Mouse (Mus musculus) forebrain, postnatal 0 days (tissue): ENCODE results near the gene Tut4. TPM values are rescaled to one million over a fixed set of nuclear protein-coding genes. Genes with fewer than 3 reads are reported as not detected.

ENCODE experiments used
- ATAC-seq: fragments of 200-750 bp; cut with Nextera tagmentation; 2 replicates; pipeline ENCODE4 v1.8.0; 2017; ENCODE audit warnings: mild to moderate bottlenecking, moderate library complexity
- DNase-seq: peaks from one replicate; pipeline ENCODE4 v3.0.0-alpha.2; 2015
- H3K27ac ChIP-seq: fragments of 300-500 bp; sonication (generic); 2 replicates; pipeline ENCODE4 v1.5.1; 2014; ENCODE audit warnings: low read depth, mild to moderate bottlenecking, antibody characterized with exemption, low read length, moderate library complexity, mixed read lengths
- H3K27me3 ChIP-seq: fragments of 300-500 bp; sonication (generic); 2 replicates; pipeline ENCODE4 v1.6.1; 2014; ENCODE audit warnings: mild to moderate bottlenecking, low read length, mixed read lengths; ENCODE audit not compliant: insufficient read depth
- H3K36me3 ChIP-seq: fragments of 300-500 bp; sonication (generic); 2 replicates; pipeline ENCODE4 v1.6.1; 2014; ENCODE audit warnings: mild to moderate bottlenecking, moderate library complexity; ENCODE audit not compliant: insufficient read depth
- H3K4me1 ChIP-seq: fragments of 300-500 bp; sonication (generic); 2 replicates; pipeline ENCODE4 v1.6.1; 2014; ENCODE audit warnings: antibody characterized with exemption; ENCODE audit not compliant: insufficient read depth
- H3K4me2 ChIP-seq: fragments of 300-500 bp; sonication (generic); 2 replicates; pipeline ENCODE4 v1.6.1; 2014; ENCODE audit warnings: low read depth, mild to moderate bottlenecking, moderate library complexity
- H3K4me3 ChIP-seq: fragments of 300-500 bp; sonication (generic); 2 replicates; pipeline ENCODE4 v1.5.1; 2014; ENCODE audit warnings: low read depth, low read length, mixed read lengths
- H3K9ac ChIP-seq: fragments of 300-500 bp; sonication (generic); 2 replicates; pipeline ENCODE4 v1.6.1; 2014; ENCODE audit warnings: mild to moderate bottlenecking
- H3K9me3 ChIP-seq: fragments of 300-500 bp; sonication (generic); 2 replicates; pipeline ENCODE4 v1.6.1; 2016; ENCODE audit warnings: low read length
- CTCF ChIP-seq: sonication (generic); IDR thresholded peaks from 2 replicates; pipeline ENCODE4 v1.5.1; 2016; ENCODE audit warnings: antibody characterized with exemption, control low read depth, low read depth
- WGBS: fragments of 180-500 bp; shearing (Covaris S2); extraction: QIAGEN DNeasy Blood & Tissue Kit; methylation state at CpG from one replicate; pipeline ENCODE4 v1.1.7; 2014; 5-methylcytosine and 5-hydroxymethylcytosine counted together
- polyA plus RNA-seq: library from polyadenylated mRNA; unstranded; fragments of >200 nt; fragmentation: Nextera tagmentation; extraction: Ambion mirVana; gene quantifications from 2 replicates; pipeline ENCODE4 v1.2.1, GENCODE M21; 2015
- total RNA-seq: library from RNA; depleted of rRNA; stranded (reverse); fragments of >200 nt; gene quantifications from 2 replicates; pipeline ENCODE4 v1.2.3, GENCODE M21; 2014

The Tut4 gene
- total and polyA plus RNA-seq, 2 experiments from 2014 or later, result 37.2 to 87.8 TPM

DNA sequence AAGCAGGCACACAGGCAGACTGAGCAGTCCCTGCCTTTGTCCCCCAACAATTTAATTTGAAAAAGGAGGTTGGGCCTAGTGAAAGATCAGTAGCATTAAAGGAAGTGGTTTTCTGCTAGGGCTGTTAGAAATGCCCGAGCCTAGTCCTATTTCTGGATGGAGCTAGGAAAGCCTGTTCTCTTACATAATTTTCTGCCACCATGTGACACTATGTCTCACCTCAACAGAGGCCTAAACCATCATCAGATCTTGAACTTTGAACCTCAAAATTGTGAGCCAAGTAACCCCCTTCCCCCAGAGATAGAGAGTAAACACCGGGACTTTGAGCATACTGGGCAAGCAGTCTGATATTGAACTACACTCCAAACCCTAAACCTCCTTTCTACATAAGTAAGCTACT lies 3.2 kb upstream of the Tut4 start:
- no peak overlapping the region for H3K27ac ChIP-seq
- 80% methylated on average over 2 of the region's 2 CpGs for WGBS
- ATAC-seq, result no peak
- H3K4me1 ChIP-seq, result peaks cover 9% of the 10 kb centered on the region
- no peak overlapping the region for H3K4me3 ChIP-seq
- H3K36me3 ChIP-seq, result no peaks in the 10 kb centered on the region
- H3K9me3 ChIP-seq, result no peaks in the 10 kb centered on the region
- H3K4me2 ChIP-seq, result no peak overlapping the region
- no peak for TF ChIP-seq CTCF
- DNase-seq, result no peak
- H3K27me3 ChIP-seq, result no peaks in the 10 kb centered on the region
- no peak overlapping the region for H3K9ac ChIP-seq

DNA sequence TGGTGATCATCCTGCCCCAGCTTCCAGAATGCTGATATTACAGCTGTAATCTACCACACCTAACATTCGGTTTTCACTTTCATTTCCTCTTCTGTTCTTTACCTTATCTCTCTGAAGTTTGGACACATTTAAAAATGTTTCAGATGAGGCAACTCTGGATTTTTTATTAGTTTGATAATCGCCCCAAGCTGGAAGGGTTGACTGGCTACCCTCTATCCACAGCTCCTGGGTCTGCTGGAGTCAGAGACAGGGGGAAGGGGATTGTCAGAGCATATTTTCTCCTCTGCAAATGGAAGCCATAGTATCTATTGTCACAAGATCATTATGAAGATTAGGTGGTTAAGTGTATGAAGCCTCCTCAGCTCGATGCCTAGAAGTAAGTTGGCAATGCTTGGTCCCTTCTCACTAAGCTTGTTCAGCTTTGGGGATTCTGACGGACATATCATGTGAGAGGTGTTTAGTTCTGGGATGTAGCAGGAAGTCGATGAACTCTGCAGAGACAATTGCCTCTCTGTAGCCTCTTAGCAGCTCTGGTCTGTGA lies 955 bp upstream of the Tut4 start:
- peak overlapping the region; percentile 90 for H3K4me3 ChIP-seq
- ATAC-seq (no peak), DNase-seq (peak; percentile 41)
- H3K4me2 ChIP-seq, result peak overlapping the region; percentile 73
- H3K4me1 ChIP-seq, result peaks cover 9% of the 10 kb centered on the region
- H3K27me3 ChIP-seq, result no peaks in the 10 kb centered on the region
- TF ChIP-seq CTCF, result no peak
- H3K9me3 ChIP-seq, result no peaks in the 10 kb centered on the region
- peak overlapping the region; percentile 95 for H3K9ac ChIP-seq
- H3K27ac ChIP-seq, result peak overlapping the region; percentile 99
- no peaks in the 10 kb centered on the region for H3K36me3 ChIP-seq
- WGBS, result 29% methylated on average over 5 of the region's 5 CpGs

DNA sequence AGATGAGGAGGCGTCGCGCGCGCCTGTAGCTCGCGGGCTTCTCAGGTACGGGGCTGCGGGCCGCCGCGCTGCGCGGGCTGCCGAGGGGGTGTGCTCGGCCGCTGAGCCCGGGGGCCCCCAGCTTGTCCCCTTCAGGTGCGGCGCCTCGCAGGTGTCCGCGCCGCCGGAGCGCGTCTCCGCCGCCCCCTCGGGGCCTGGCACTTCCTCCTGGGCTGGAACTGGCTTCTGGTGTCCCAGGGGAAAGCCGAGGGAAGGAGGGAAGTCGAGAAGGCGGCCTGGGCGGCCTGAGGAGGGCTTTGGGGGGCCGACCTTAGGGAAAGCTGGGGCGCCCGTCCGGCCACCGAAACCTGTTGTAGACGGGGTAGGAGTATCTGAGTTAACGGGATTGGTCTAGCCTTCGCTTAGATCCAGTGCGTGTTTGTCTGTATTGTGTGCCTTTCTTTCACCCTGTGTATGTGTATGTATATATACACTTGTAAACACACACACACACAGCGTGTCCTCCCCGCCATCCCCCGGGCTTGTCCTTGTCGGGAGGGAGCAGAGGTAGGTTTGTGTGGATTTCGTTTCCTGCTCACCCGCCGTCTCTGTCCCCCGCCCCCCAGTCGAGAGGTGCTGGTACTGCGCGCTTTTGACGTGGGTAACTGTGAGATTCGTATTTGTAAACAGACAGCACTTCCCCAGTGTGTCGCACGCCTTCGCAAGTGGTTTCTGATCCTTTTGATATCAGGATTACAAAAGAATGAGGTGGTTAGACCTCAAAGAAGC lies 1.1 kb downstream of the Tut4 start:
- H3K4me2 ChIP-seq, result peak overlapping the region; percentile 73
- ATAC-seq (peak; percentile 38), DNase-seq (peak; percentile 73)
- peak overlapping the region; percentile 95 for H3K9ac ChIP-seq
- H3K4me1 ChIP-seq, result peaks cover 9% of the 10 kb centered on the region
- peak; percentile 46 for TF ChIP-seq CTCF
- no peaks in the 10 kb centered on the region for H3K9me3 ChIP-seq
- H3K4me3 ChIP-seq, result peak overlapping the region; percentile 90
- peak overlapping the region; percentile 99 for H3K27ac ChIP-seq
- no peaks in the 10 kb centered on the region for H3K36me3 ChIP-seq
- H3K27me3 ChIP-seq, result no peaks in the 10 kb centered on the region
- WGBS, result under 1% methylated on average over 57 of the region's 59 CpGs

DNA sequence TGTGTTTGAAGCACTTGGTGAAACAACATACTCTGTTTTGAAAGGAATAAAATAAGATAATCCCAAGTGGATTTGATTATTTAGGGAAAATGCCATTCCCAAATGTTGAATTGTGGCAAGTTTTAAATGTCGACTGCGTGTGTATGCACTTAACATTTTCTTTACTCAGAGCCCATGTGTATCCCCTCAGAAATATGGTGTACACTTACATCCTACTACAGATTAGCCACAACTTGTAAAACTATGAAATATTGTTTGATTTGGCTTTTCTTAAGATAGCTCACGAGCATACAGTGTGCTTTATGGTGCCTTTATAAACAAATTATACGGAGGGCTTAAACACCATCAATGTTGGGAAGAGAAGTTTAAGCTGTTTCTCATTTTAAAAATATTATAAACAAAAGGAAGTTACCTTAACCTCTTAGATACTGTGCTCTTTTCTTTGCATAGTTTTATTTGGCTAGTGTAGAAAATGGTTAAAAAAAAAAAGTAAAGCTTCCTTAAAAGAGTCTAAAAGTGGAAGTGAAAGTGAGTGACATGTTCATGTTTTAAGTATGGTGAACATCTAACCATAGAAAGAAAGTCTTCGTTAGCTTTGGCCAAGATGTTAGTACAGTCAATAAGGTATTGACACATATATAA lies 2.2 kb downstream of the Tut4 start:
- H3K9ac ChIP-seq, result no peak overlapping the region
- 59% methylated on average over 5 of the region's 5 CpGs for WGBS

DNA sequence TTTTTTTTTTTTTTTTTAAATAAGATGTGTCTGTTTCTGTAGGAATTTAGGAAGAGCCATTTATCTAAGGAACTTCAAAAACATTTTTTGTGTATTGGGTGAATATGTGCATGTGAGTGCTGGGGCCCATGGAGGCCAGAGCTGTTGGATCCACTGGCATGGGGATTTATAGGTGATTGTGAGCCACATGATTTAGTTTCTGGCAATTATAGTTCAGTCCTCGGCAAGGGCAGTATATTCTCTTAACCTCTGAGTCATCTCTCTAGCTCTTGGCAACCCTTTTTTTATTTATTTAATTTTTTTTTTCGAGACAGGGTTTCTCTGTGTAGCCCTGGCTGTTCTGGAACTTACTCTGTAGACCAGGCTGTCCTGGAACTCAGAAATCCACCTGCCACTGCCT lies 14.4 kb downstream of the Tut4 start:
- no peak overlapping the region for H3K4me2 ChIP-seq
- no peaks in the 10 kb centered on the region for H3K36me3 ChIP-seq
- H3K9ac ChIP-seq, result no peak overlapping the region
- TF ChIP-seq CTCF, result no peak
- DNase-seq (no peak), ATAC-seq (no peak)
- H3K4me3 ChIP-seq, result no peak overlapping the region
- no peaks in the 10 kb centered on the region for H3K4me1 ChIP-seq
- WGBS, result 90% methylated on average over 2 of the region's 2 CpGs
- H3K27me3 ChIP-seq, result no peaks in the 10 kb centered on the region
- H3K27ac ChIP-seq, result no peak overlapping the region
- H3K9me3 ChIP-seq, result no peaks in the 10 kb centered on the region

More for the DNA sequence above, 2.2 kb downstream of the Tut4 start:
- no peaks in the 10 kb centered on the region for H3K9me3 ChIP-seq
- DNase-seq (no peak), ATAC-seq (no peak)
- H3K4me1 ChIP-seq, result peaks cover 9% of the 10 kb centered on the region
- H3K27me3 ChIP-seq, result no peaks in the 10 kb centered on the region
- peak overlapping the region; percentile 90 for H3K4me3 ChIP-seq
- peak overlapping the region; percentile 73 for H3K4me2 ChIP-seq
- no peaks in the 10 kb centered on the region for H3K36me3 ChIP-seq
- no peak for TF ChIP-seq CTCF
- no peak overlapping the region for H3K27ac ChIP-seq

DNA sequence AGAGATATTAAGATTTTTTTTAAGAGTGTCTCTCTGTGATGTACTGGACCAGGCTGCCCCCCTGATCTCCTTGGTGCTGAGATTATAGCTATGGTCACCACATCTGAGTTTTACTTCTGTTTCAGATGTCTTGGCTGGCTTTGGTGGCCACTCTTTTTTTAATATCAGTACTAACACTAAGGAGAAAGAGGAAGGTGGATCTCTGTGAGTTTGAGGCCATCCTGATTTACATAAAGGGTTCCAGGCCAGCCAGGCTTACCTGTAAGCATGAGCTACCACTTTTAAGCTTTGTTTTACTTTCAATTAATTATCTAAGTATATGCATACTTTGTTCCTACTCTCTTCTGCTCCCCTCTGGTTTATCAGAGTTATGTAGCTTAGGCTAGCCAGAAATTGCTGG lies 23.6 kb downstream of the Tut4 start:
- Histone ChIP-seq H3K36me3 (peaks cover 11% of the 10 kb centered on the region), H3K4me3 (no peak overlapping the region), H3K27me3 (no peaks in the 10 kb centered on the region), H3K9me3 (no peaks in the 10 kb centered on the region), H3K4me1 (no peaks in the 10 kb centered on the region), H3K4me2 (no peak overlapping the region), H3K27ac (no peak overlapping the region), H3K9ac (no peak overlapping the region)
- DNase-seq (no peak), ATAC-seq (no peak)
- TF ChIP-seq CTCF, result no peak

DNA sequence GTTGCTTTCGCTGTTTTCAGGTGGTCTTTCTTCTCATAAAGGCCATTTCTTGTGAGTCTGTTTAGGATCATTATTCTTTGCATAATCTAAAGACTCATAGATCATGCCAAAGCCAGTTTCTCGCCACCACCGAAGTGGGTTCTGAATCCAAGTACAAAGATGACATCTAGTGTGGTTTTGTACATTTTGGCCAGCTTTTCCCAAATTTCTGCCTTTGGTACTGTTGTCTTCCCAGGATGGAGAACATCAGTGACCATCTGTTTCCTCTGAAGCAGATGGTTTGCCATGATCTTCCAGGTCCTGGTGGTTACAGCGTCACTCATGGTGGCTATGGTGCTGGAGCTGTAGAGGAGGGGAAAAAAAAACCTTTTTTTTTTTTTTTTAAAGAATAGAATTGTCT lies 25.0 kb downstream of the Tut4 start:
- WGBS, result 67% methylated on average over 4 of the region's 4 CpGs
- no peaks in the 10 kb centered on the region for H3K27me3 ChIP-seq
- no peak for TF ChIP-seq CTCF
- DNase-seq (no peak), ATAC-seq (no peak)
- H3K4me1 ChIP-seq, result no peaks in the 10 kb centered on the region
- no peak overlapping the region for H3K27ac ChIP-seq
- H3K36me3 ChIP-seq, result peaks cover 11% of the 10 kb centered on the region
- H3K4me2 ChIP-seq, result no peak overlapping the region
- no peak overlapping the region for H3K9ac ChIP-seq
- H3K9me3 ChIP-seq, result no peaks in the 10 kb centered on the region
- H3K4me3 ChIP-seq, result no peak overlapping the region
